Mouse (Mus musculus): Measurements from ENCODE around the gene Hoxc4.

Hoxc4 gene

GRCm38 (mm10) chr15:103038701-103039480 lies 20.2 kb downstream of the Hoxc4 start:
- DNase-seq (ENCODE audit: low spot score): no peak

GRCm38 (mm10) chr15:103039609-103040008 lies 20.9 kb downstream of the Hoxc4 start:
- no peak for DNase-seq (ENCODE audit: low spot score)

GRCm38 (mm10) chr15:103040601-103041000 lies 21.9 kb downstream of the Hoxc4 start:
- DNase-seq (ENCODE audit: low spot score): no peak

GRCm38 (mm10) chr15:103041613-103042012 lies 22.9 kb downstream of the Hoxc4 start:
- no peak for DNase-seq (ENCODE audit: low spot score)

GRCm38 (mm10) chr15:103042209-103042608 lies 23.5 kb downstream of the Hoxc4 start:
- DNase-seq (ENCODE audit: low spot score): no peak

GRCm38 (mm10) chr15:103051670-103052069 lies 32.9 kb downstream of the Hoxc4 start:
- no peak for DNase-seq (ENCODE audit: low spot score)

- no peak for DNase-seq (ENCODE audit: low spot score)
Measured at GRCm38 (mm10) chr15:103053210-103053609, 34.5 kb downstream of the Hoxc4 start.

GRCm38 (mm10) chr15:103056396-103056795 lies 37.7 kb downstream of the Hoxc4 start:
- no peak for DNase-seq (ENCODE audit: low spot score)

- DNase-seq (ENCODE audit: low spot score): peak; percentile 43
Measured at GRCm38 (mm10) chr15:103058715-103059114, 40.0 kb downstream of the Hoxc4 start.

GRCm38 (mm10) chr15:103059393-103059992 lies 40.8 kb downstream of the Hoxc4 start:
- peak; percentile 39 for DNase-seq (ENCODE audit: low spot score)

GRCm38 (mm10) chr15:103060021-103060340 lies 41.2 kb downstream of the Hoxc4 start:
- DNase-seq (ENCODE audit: low spot score): no peak

GRCm38 (mm10) chr15:103060341-103061130 lies 41.8 kb downstream of the Hoxc4 start:
- peak; percentile 46 for DNase-seq (ENCODE audit: low spot score)

- DNase-seq (ENCODE audit: low spot score): no peak
Measured at GRCm38 (mm10) chr15:103061131-103061825, 42.5 kb downstream of the Hoxc4 start.

- DNase-seq (ENCODE audit: low spot score): no peak
Measured at GRCm38 (mm10) chr15:103061988-103062387, 43.3 kb downstream of the Hoxc4 start.

GRCm38 (mm10) chr15:103065642-103066041 lies 46.9 kb downstream of the Hoxc4 start:
- DNase-seq (ENCODE audit: low spot score): no peak

- DNase-seq (ENCODE audit: low spot score): no peak
Measured at GRCm38 (mm10) chr15:103067701-103068100, 49.0 kb downstream of the Hoxc4 start.

GRCm38 (mm10) chr15:103069173-103069572 lies 50.4 kb downstream of the Hoxc4 start:
- DNase-seq (ENCODE audit: low spot score): no peak

- DNase-seq (ENCODE audit: low spot score): no peak
Measured at GRCm38 (mm10) chr15:103071266-103071665, 52.5 kb downstream of the Hoxc4 start.

- no peak for DNase-seq (ENCODE audit: low spot score)
Measured at GRCm38 (mm10) chr15:103074663-103075415, 56.1 kb downstream of the Hoxc4 start.

- no peak for DNase-seq (ENCODE audit: low spot score)
Measured at GRCm38 (mm10) chr15:103077673-103078072, 58.9 kb downstream of the Hoxc4 start.

- no peak for DNase-seq (ENCODE audit: low spot score)
Measured at GRCm38 (mm10) chr15:103082622-103083021, 63.9 kb downstream of the Hoxc4 start.

- no peak for DNase-seq (ENCODE audit: low spot score)
Measured at GRCm38 (mm10) chr15:103083598-103083997, 64.9 kb downstream of the Hoxc4 start.
